Mouse (Mus musculus) left cerebral cortex, adult 9 months (tissue): ENCODE data around the gene Hoga1.

Source experiments
- DNase-seq, 2 experiments: peaks; one replicate each; pipeline ENCODE4 v3.0.0; 2022; ENCODE audit warnings: low spot score in 2 of 2

Gene Hoga1

DNA sequence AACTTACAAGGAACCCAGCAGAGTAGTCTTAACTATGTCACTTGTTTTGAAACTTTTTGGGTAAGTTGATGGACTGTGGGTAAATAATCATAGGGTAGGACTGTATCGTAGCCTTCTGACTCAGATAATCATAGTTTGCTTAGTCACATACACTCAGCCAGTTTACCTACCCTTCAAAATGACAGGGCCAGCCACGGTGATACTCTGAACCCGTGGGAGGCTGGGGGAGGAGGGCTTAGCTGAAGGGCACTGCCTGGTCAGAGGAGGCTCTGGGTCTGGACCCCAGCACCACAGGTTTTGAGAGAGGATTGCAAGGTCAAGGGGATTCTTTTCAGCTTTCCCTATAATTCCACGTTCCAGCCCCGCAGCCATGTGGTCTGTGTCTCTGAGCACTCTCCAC is 73.2 kb downstream of the Hoga1 start:
- no peak for DNase-seq

DNA sequence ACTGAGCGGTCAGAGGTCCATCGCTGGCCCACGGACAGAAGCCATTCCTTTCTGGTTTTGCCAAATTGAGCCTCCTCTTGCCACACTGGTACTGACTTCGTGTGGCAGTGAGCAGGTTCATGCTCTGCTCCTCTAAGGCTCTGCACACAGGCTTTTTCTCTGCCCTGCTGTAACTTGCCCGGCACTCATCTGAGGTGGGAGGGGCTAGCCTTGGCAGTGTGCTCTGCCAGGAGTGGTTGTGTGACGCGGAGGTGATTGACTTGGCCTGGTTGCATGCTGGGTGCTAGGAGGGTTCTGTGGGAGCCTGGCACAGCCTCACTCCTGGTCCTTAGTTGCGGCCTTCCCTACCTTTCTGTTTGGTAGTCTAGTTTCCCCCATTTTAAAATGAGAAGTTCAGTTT is 75.0 kb downstream of the Hoga1 start:
- DNase-seq, result no peak
